Mouse (Mus musculus) midbrain, embryonic 11.5 days (tissue): ENCODE data around the gene Mrpl27. TPM values are rescaled to one million over a fixed set of nuclear protein-coding genes. Genes with fewer than 3 reads are reported as not detected.
A peak's percentile ranks its signal among the peaks of the same experiment; 100 is the strongest.

Experiments
- ATAC-seq: fragments of 200-750 bp; cut with Nextera tagmentation; 2 replicates; pipeline ENCODE4 v1.8.0; 2017; ENCODE audit warnings: moderate TSS enrichment, moderate library complexity; ENCODE audit not compliant: low FRiP score
- DNase-seq: peaks from one replicate; pipeline ENCODE4 v3.0.0; 2015; ENCODE audit warnings: low spot score; ENCODE audit errors: missing footprints
- H3K27ac ChIP-seq: fragments of 300-500 bp; sonication (generic); 2 replicates; pipeline ENCODE4 v1.5.1; 2014; ENCODE audit warnings: low read depth, low read length
- H3K27me3 ChIP-seq: fragments of 300-500 bp; sonication (generic); 2 replicates; pipeline ENCODE4 v1.6.1; 2014; ENCODE audit warnings: mild to moderate bottlenecking, low read length, moderate library complexity, mixed read lengths; ENCODE audit not compliant: control insufficient read depth, insufficient read depth
- H3K36me3 ChIP-seq: fragments of 300-500 bp; sonication (generic); 2 replicates; pipeline ENCODE4 v1.6.1; 2014; ENCODE audit warnings: mild to moderate bottlenecking, low read length, moderate library complexity, mixed read lengths; ENCODE audit not compliant: control insufficient read depth, insufficient read depth
- H3K4me1 ChIP-seq: fragments of 300-500 bp; sonication (generic); 2 replicates; pipeline ENCODE4 v1.6.1; 2014; ENCODE audit warnings: low read length; ENCODE audit not compliant: control insufficient read depth, insufficient read depth
- H3K4me2 ChIP-seq: fragments of 300-500 bp; sonication (generic); 2 replicates; pipeline ENCODE4 v1.6.1; 2014; ENCODE audit warnings: mild to moderate bottlenecking, moderate library complexity
- H3K4me3 ChIP-seq: fragments of 300-500 bp; sonication (generic); 2 replicates; pipeline ENCODE4 v1.5.1; 2014; ENCODE audit warnings: low read depth, low read length
- H3K9ac ChIP-seq: fragments of 300-500 bp; sonication (generic); 2 replicates; pipeline ENCODE4 v1.6.1; 2014; ENCODE audit warnings: low read length
- H3K9me3 ChIP-seq: fragments of 300-500 bp; sonication (generic); 2 replicates; pipeline ENCODE4 v1.6.1; 2016; ENCODE audit warnings: low read length; ENCODE audit not compliant: control insufficient read depth
- WGBS: fragments of 180-500 bp; shearing (Covaris S2); extraction: QIAGEN DNeasy Blood & Tissue Kit; methylation state at CpG from one replicate; pipeline ENCODE4 v1.1.7; 2014; 5-methylcytosine and 5-hydroxymethylcytosine counted together
- polyA plus RNA-seq: library from polyadenylated mRNA; unstranded; fragments of >200 nt; fragmentation: Nextera tagmentation; extraction: Ambion mirVana; gene quantifications from 2 replicates; pipeline ENCODE4 v1.2.1, GENCODE M21; 2014

The Mrpl27 gene
- polyA plus RNA-seq, 1 experiment from 2014 or later: 125 TPM

GRCm38 (mm10) chr11:94629199-94629883 lies 24.2 kb upstream of the Mrpl27 start, which contains the start of gene Lrrc59:
Lrrc59 (plus strand) TSS chr11:94629767.
- H3K27ac ChIP-seq: no peak within 1 kb of the TSS
- H3K36me3 ChIP-seq: peaks cover 10% of the 10 kb centered on the region; the same call in 1 of the 2 replicates
- peaks cover 6% of the 10 kb centered on the region for H3K4me1 ChIP-seq
- DNase-seq (peak; percentile 100), ATAC-seq (peak; percentile 97)
- 6% methylated on average over 40 of the region's 41 CpGs for WGBS
- H3K27me3 ChIP-seq: no peaks in the 10 kb centered on the region
- H3K4me3 ChIP-seq: peak within 1 kb of the TSS; percentile 77
- no peaks in the 10 kb centered on the region for H3K9me3 ChIP-seq
- peak within 1 kb of the TSS; percentile 80 for H3K9ac ChIP-seq
- H3K4me2 ChIP-seq: peak within 1 kb of the TSS; percentile 81

- Histone ChIP-seq H3K27ac (no peak overlapping the region), H3K4me1 (peaks cover 6% of the 10 kb centered on the region), H3K4me2 (peak overlapping the region; percentile 81), H3K4me3 (peak overlapping the region; percentile 77), H3K36me3 (peaks cover 10% of the 10 kb centered on the region; the same call in 1 of the 2 replicates), H3K27me3 (no peaks in the 10 kb centered on the region), H3K9me3 (no peaks in the 10 kb centered on the region), H3K9ac (peak overlapping the region; percentile 80)
- ATAC-seq: peak; percentile 77
- under 1% methylated on average over 27 of the region's 28 CpGs for WGBS
- no peak for DNase-seq
Observed at GRCm38 (mm10) chr11:94629884-94630198, 23.7 kb upstream of the Mrpl27 start.

- Histone ChIP-seq H3K4me2 (peak overlapping the region; percentile 81), H3K9ac (peak overlapping the region; percentile 80), H3K27ac (no peak overlapping the region), H3K36me3 (peaks cover 14% of the 10 kb centered on the region; the same call in 1 of the 2 replicates), H3K9me3 (no peaks in the 10 kb centered on the region), H3K27me3 (no peaks in the 10 kb centered on the region), H3K4me3 (peak overlapping the region; percentile 77), H3K4me1 (peaks cover 6% of the 10 kb centered on the region)
- DNase-seq: peak; percentile 92
- 19% methylated on average over 26 of the region's 26 CpGs for WGBS
- ATAC-seq: no peak
Observed at GRCm38 (mm10) chr11:94630199-94631011, 23.2 kb upstream of the Mrpl27 start.

GRCm38 (mm10) chr11:94631969-94632368 lies 21.6 kb upstream of the Mrpl27 start:
- H3K9me3 ChIP-seq: no peaks in the 10 kb centered on the region
- no peak overlapping the region for H3K9ac ChIP-seq
- no peaks in the 10 kb centered on the region for H3K27me3 ChIP-seq
- H3K4me3 ChIP-seq: no peak overlapping the region
- ATAC-seq (no peak), DNase-seq (peak; percentile 76)
- H3K4me1 ChIP-seq: peaks cover 6% of the 10 kb centered on the region
- peaks cover 20% of the 10 kb centered on the region for H3K36me3 ChIP-seq
- WGBS: 96% methylated on average over 5 of the region's 5 CpGs
- H3K27ac ChIP-seq: no peak overlapping the region
- H3K4me2 ChIP-seq: no peak overlapping the region

- DNase-seq (no peak), ATAC-seq (no peak)
- Histone ChIP-seq H3K4me2 (no peak overlapping the region), H3K27me3 (no peaks in the 10 kb centered on the region), H3K36me3 (peaks cover 21% of the 10 kb centered on the region), H3K27ac (no peak overlapping the region), H3K9me3 (no peaks in the 10 kb centered on the region), H3K9ac (no peak overlapping the region), H3K4me3 (no peak overlapping the region), H3K4me1 (peaks cover 6% of the 10 kb centered on the region)
- WGBS: 89% methylated on average over 8 of the region's 8 CpGs
Observed at GRCm38 (mm10) chr11:94632988-94633387, 20.6 kb upstream of the Mrpl27 start.

GRCm38 (mm10) chr11:94634431-94634830 lies 19.1 kb upstream of the Mrpl27 start:
- Histone ChIP-seq H3K36me3 (peaks cover 29% of the 10 kb centered on the region), H3K9ac (no peak overlapping the region), H3K9me3 (no peaks in the 10 kb centered on the region), H3K27me3 (no peaks in the 10 kb centered on the region), H3K4me2 (no peak overlapping the region), H3K4me3 (no peak overlapping the region), H3K27ac (no peak overlapping the region), H3K4me1 (peaks cover 6% of the 10 kb centered on the region)
- 88% methylated on average over 5 of the region's 5 CpGs for WGBS
- ATAC-seq: no peak
- DNase-seq: peak; percentile 72

- Histone ChIP-seq H3K4me3 (no peak overlapping the region), H3K4me1 (no peaks in the 10 kb centered on the region), H3K27me3 (no peaks in the 10 kb centered on the region), H3K9ac (no peak overlapping the region), H3K27ac (no peak overlapping the region), H3K9me3 (no peaks in the 10 kb centered on the region), H3K4me2 (no peak overlapping the region), H3K36me3 (peaks cover 37% of the 10 kb centered on the region)
- ATAC-seq (no peak), DNase-seq (no peak)
- 94% methylated on average over 8 of the region's 8 CpGs for WGBS
Observed at GRCm38 (mm10) chr11:94644461-94645219, 8.9 kb upstream of the Mrpl27 start.

GRCm38 (mm10) chr11:94646457-94646856 lies 7.1 kb upstream of the Mrpl27 start:
- Histone ChIP-seq H3K27me3 (no peaks in the 10 kb centered on the region), H3K27ac (no peak overlapping the region), H3K4me2 (no peak overlapping the region), H3K9me3 (no peaks in the 10 kb centered on the region), H3K36me3 (peaks cover 34% of the 10 kb centered on the region), H3K9ac (no peak overlapping the region), H3K4me1 (no peaks in the 10 kb centered on the region), H3K4me3 (no peak overlapping the region)
- no peak for ATAC-seq
- DNase-seq: no peak
- 96% methylated on average over 4 of the region's 4 CpGs for WGBS
